Comparison of ENCODE assay signal across 8 mouse cellular contexts in the genomic region with DNA sequence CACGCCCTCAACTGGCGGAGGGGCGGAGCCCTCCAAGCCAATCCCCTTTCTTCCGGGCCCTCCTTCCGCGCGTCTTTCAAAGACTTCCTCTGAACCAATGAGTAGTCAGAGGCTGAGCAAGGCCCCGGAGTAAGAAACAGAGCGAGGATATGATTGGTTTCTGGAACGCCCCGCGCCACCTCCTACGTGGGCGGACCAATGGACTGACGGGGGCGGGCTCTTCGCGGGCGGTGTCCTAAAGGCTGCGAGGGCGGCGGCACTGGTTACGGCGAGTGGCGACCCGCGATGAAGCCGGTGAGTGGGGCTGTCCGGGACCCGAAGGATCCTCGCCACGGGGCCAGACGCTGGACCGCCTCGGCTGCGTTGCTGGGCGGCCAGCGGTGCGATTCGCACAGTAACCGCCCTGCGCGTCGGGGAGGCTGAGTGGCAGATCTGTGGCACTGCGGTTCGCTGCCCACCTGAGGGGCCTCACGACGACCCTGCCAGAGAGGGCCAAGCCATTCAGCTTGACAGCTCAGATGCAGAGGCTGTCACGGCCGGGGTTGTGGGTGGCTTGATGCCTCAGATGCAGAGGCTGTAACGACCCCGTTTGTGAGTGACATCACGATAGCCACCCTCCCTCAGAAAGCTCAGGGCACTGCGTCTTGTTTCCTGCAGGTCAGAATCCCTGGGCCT. TPM values are rescaled to one million over a fixed set of nuclear protein-coding genes. Genes with fewer than 3 reads are reported as not detected.
DNase-seq lines count a peak whose midpoint lies in the region; ATAC-seq and TF ChIP-seq lines count a peak whose summit lies in the region.

A gene (plus strand): TSS at position 187 of the 675 bp plus-strand sequence.

- TF ChIP-seq CTCF in kidney, postnatal 0 days (IDR thresholded peaks at IDR 0.05; ENCODE audit: low read depth), result 0 out of 2 replicates have a peak, but pooled peaks have one; percentile 10

- peak within 1 kb of the TSS; percentile 80 for H3K9ac ChIP-seq in heart, embryonic 12.5 days
- peak within 1 kb of the TSS; percentile 67 for H3K9ac ChIP-seq in kidney, postnatal 0 days (ENCODE audit: low read depth, low read length)
- H3K9ac ChIP-seq in liver, embryonic 11.5 days (ENCODE audit: low read depth, low read length), result peak within 1 kb of the TSS; percentile 79
- peak within 1 kb of the TSS; percentile 43 for H3K9ac ChIP-seq in stomach, embryonic 14.5 days (replicated peaks; ENCODE audit: low read depth, low read length)

- no peaks in the 10 kb centered on the region for H3K27me3 ChIP-seq in heart, embryonic 12.5 days (replicated peaks)
- no peaks in the 10 kb centered on the region for H3K27me3 ChIP-seq in kidney, postnatal 0 days (ENCODE audit: insufficient read depth, low read length)
- H3K27me3 ChIP-seq in liver, embryonic 11.5 days (replicated peaks; ENCODE audit: control insufficient read depth, insufficient read depth, low read length), result no peaks in the 10 kb centered on the region
- H3K27me3 ChIP-seq in stomach, embryonic 14.5 days (ENCODE audit: control insufficient read depth, insufficient read depth, low read length), result no peaks in the 10 kb centered on the region

- DNase-seq in CD4-positive helper T cell, adult 2 months (ENCODE audit: low read depth, low spot score), result peak; percentile 96
- DNase-seq in brain, embryonic 18.5 days (ENCODE audit: low read depth, low spot score), result peak; percentile 79
- DNase-seq in kidney, postnatal 0 days (ENCODE audit: low spot score), result peak; percentile 99
- DNase-seq in liver, embryonic 11.5 days (ENCODE audit: low spot score), result peak; percentile 81
- peak; percentile 95 for DNase-seq in naive thymus-derived CD4-positive, alpha-beta T cell, adult 2 months (ENCODE audit: low read depth)

- WGBS in heart, embryonic 12.5 days, result under 1% methylated on average over 54 of the region's 54 CpGs
- under 1% methylated on average over 54 of the region's 54 CpGs for WGBS in kidney, postnatal 0 days
- under 1% methylated on average over 54 of the region's 54 CpGs for WGBS in liver, embryonic 11.5 days
- under 1% methylated on average over 54 of the region's 54 CpGs for WGBS in stomach, embryonic 14.5 days

- H3K4me1 ChIP-seq in heart, embryonic 12.5 days (replicated peaks), result peaks cover 13% of the 10 kb centered on the region
- peaks cover 8% of the 10 kb centered on the region; the same call in 1 of the 2 replicates for H3K4me1 ChIP-seq in kidney, postnatal 0 days (replicated peaks; ENCODE audit: insufficient read depth, low read length)
- H3K4me1 ChIP-seq in liver, embryonic 11.5 days (replicated peaks; ENCODE audit: control insufficient read depth, insufficient read depth, low read length), result peaks cover 4% of the 10 kb centered on the region; the same call in 1 of the 2 replicates
- peaks cover 5% of the 10 kb centered on the region; the same call in 1 of the 2 replicates for H3K4me1 ChIP-seq in stomach, embryonic 14.5 days (ENCODE audit: control insufficient read depth, insufficient read depth, low read length)

- H3K36me3 ChIP-seq in heart, embryonic 12.5 days, result peaks cover 17% of the 10 kb centered on the region
- H3K36me3 ChIP-seq in kidney, postnatal 0 days (ENCODE audit: insufficient read depth, low read length), result no peaks in the 10 kb centered on the region
- H3K36me3 ChIP-seq in liver, embryonic 11.5 days (ENCODE audit: control insufficient read depth, insufficient read depth, low read length), result peaks cover 6% of the 10 kb centered on the region; the same call in 1 of the 2 replicates
- 0 out of 2 replicates have a peak, but pooled peaks cover 3% of the 10 kb centered on the region for H3K36me3 ChIP-seq in stomach, embryonic 14.5 days (ENCODE audit: control insufficient read depth, insufficient read depth, low read length)

- 0 out of 2 replicates have a peak within 1 kb of the TSS, but pooled peaks have one; percentile 17 for H3K27ac ChIP-seq in heart, embryonic 12.5 days (ENCODE audit: poor library complexity, severe bottlenecking)
- H3K27ac ChIP-seq in kidney, postnatal 0 days, result 0 out of 2 replicates have a peak within 1 kb of the TSS, but pooled peaks have one; percentile 50
- no peak within 1 kb of the TSS for H3K27ac ChIP-seq in liver, embryonic 11.5 days (ENCODE audit: low read depth, low read length)
- H3K27ac ChIP-seq in stomach, embryonic 14.5 days (ENCODE audit: low read length), result no peak within 1 kb of the TSS

- peak within 1 kb of the TSS; percentile 76 for H3K4me3 ChIP-seq in heart, embryonic 12.5 days
- peak within 1 kb of the TSS; percentile 82 for H3K4me3 ChIP-seq in kidney, postnatal 0 days (replicated peaks; ENCODE audit: low read depth, low read length)
- peak within 1 kb of the TSS; percentile 79 for H3K4me3 ChIP-seq in liver, embryonic 11.5 days (ENCODE audit: low read depth, low read length)
- peak within 1 kb of the TSS; percentile 65 for H3K4me3 ChIP-seq in stomach, embryonic 14.5 days (ENCODE audit: low read depth, low read length)

- peak within 1 kb of the TSS; percentile 96 for H3K4me2 ChIP-seq in heart, embryonic 12.5 days
- H3K4me2 ChIP-seq in kidney, postnatal 0 days (ENCODE audit: low read length), result peak within 1 kb of the TSS; percentile 97
- H3K4me2 ChIP-seq in liver, embryonic 11.5 days, result peak within 1 kb of the TSS; percentile 82
- H3K4me2 ChIP-seq in stomach, embryonic 14.5 days (replicated peaks; ENCODE audit: low read depth, low read length), result peak within 1 kb of the TSS; percentile 78

- no peaks in the 10 kb centered on the region; the same call in 1 of the 2 replicates for H3K9me3 ChIP-seq in heart, embryonic 12.5 days (replicated peaks)
- no peaks in the 10 kb centered on the region for H3K9me3 ChIP-seq in kidney, postnatal 0 days (replicated peaks; ENCODE audit: low read length)
- H3K9me3 ChIP-seq in liver, embryonic 11.5 days (ENCODE audit: control insufficient read depth, low read length), result no peaks in the 10 kb centered on the region
- H3K9me3 ChIP-seq in stomach, embryonic 14.5 days (ENCODE audit: control insufficient read depth, low read depth, low read length), result 0 out of 2 replicates have a peak, but pooled peaks cover 4% of the 10 kb centered on the region

- ATAC-seq in erythroid progenitor cell, adult 5-6 weeks (replicated peaks; ENCODE audit: low FRiP score, poor library complexity, severe bottlenecking), result peak; percentile 98
- peak; percentile 99 for ATAC-seq in heart, embryonic 12.5 days (ENCODE audit: insufficient number of reproducible peaks, low FRiP score)
- ATAC-seq in kidney, postnatal 0 days (replicated peaks; ENCODE audit: low FRiP score, low read depth), result peak; percentile 100
- peak; percentile 99 for ATAC-seq in liver, embryonic 11.5 days (replicated peaks; ENCODE audit: low FRiP score)
- peak; percentile 99 for ATAC-seq in stomach, embryonic 14.5 days (ENCODE audit: insufficient number of reproducible peaks, insufficient read depth, low FRiP score, low read depth)

RNA-seq across cellular contexts. Expression of the gene that starts here (rescaled TPM):
- 166 and 177 TPM in 2 replicates for total RNA-seq in erythroid progenitor cell, adult 5-6 weeks (2015; ENCODE audit: low replicate concordance)
- total RNA-seq in erythroid progenitor cell, adult 5-6 weeks (2017; ENCODE audit: low replicate concordance), result 251 and 256 TPM in 2 replicates
- 48.8 and 51.8 TPM in 2 replicates for polyA plus RNA-seq in heart, embryonic 12.5 days (2016; fragmentation: Nextera tagmentation; extraction: Ambion mirVana)
- polyA plus RNA-seq in kidney, postnatal 0 days (2015; fragmentation: Nextera tagmentation; extraction: Ambion mirVana), result 38.0 and 44.0 TPM in 2 replicates
- 63.6 and 66.0 TPM in 2 replicates for polyA plus RNA-seq in liver, embryonic 11.5 days (2014; fragmentation: Nextera tagmentation; extraction: Ambion mirVana)
- polyA plus RNA-seq in stomach, embryonic 14.5 days (2014; fragmentation: Nextera tagmentation; extraction: Ambion mirVana), result 49.7 and 60.1 TPM in 2 replicates

Comparison
In these comparisons a context has a peak if more than half of its experiments do, and no peak if none do; other contexts are left out.
1. H3K27ac ChIP-seq: peak in heart, embryonic 12.5 days (single experiment) and kidney, postnatal 0 days (single experiment); none in liver, embryonic 11.5 days (single experiment) and stomach, embryonic 14.5 days (single experiment).
2. Peak in every context shown above with its lines, with median percentiles within 50 percentile points of each other: DNase-seq, ATAC-seq, H3K4me2 ChIP-seq, H3K4me3 ChIP-seq and H3K9ac ChIP-seq.